Mouse (Mus musculus): ENCODE data around the gene Gm9999.

DNA sequence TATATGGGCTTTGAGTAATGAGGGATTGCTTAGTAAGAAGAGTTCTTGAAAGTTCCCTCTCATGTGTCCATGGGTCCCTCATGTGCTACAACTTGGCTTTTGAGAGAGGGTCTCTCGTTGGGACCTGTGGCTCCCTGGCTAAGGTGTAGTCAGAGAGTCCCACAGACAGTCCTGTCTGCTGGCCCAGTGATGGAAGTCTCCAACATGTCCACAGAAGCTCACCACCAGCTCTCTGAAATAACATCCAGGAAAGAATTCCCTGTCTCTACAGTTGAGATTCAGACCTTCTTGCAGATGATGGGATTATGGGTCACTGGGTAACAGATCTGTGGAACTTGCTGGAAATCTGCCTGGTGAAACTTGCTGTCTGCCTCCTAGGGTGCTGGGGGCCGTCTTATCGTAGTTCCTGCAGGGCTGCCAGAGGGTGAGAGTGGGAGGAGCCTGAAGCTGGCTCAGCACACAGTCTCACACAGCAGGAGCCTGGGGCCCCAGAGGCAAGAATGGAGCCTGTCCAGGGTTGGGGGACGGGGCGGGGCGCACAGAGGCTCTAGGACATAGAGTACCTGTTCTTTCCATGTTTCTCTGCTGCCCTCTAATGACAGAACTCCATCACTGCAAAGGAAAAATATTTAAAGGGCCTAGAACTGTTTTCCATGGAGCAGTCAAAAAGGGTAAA, 32.1 kb downstream of the Gm9999 start:
- TF ChIP-seq CTCF (IDR thresholded peaks at IDR 0.05; ENCODE audit: insufficient read depth, low read depth, low read length) = peak; percentile 55
- no peak for TF ChIP-seq POLR2A (IDR thresholded peaks at IDR 0.05; ENCODE audit: insufficient read depth, low read depth, low read length)

Measured in olfactory bulb, adult 2 months (tissue).